In genomic region chr10:128302357-128302756, GRCm38 (mm10) we compare ENCODE assay signal across 9 mouse cellular contexts. TPM values are rescaled to one million over a fixed set of nuclear protein-coding genes. Genes with fewer than 3 reads are reported as not detected.
DNase-seq lines count a peak whose midpoint lies in the region; ATAC-seq and TF ChIP-seq lines count a peak whose summit lies in the region.
"Had no signal": no experiment of that assay in that cellular context is flagged by ENCODE, and none has a peak within 500 bp of the region (broad histone marks: within the 10 kb centered on the region; RNA-seq: fewer than 3 reads in every experiment).

No protein-coding gene starts in this region.

- H3K36me3 ChIP-seq in heart, postnatal 0 days (replicated peaks; ENCODE audit: control insufficient read depth, insufficient read depth, low read length): 0 out of 2 replicates have a peak, but pooled peaks cover 3% of the 10 kb centered on the region
- no peaks in the 10 kb centered on the region for H3K36me3 ChIP-seq in hindbrain, embryonic 14.5 days (replicated peaks; ENCODE audit: control insufficient read depth, insufficient read depth)
- no peaks in the 10 kb centered on the region for H3K36me3 ChIP-seq in midbrain, postnatal 0 days (ENCODE audit: insufficient read depth, low read length)

- peaks cover 26% of the 10 kb centered on the region for H3K4me1 ChIP-seq in heart, postnatal 0 days (ENCODE audit: control insufficient read depth, insufficient read depth)
- peaks cover 18% of the 10 kb centered on the region for H3K4me1 ChIP-seq in hindbrain, embryonic 14.5 days (replicated peaks; ENCODE audit: control insufficient read depth, insufficient read depth, low read length)
- peaks cover 11% of the 10 kb centered on the region for H3K4me1 ChIP-seq in midbrain, postnatal 0 days (ENCODE audit: insufficient read depth, low read length)

- no peaks in the 10 kb centered on the region for H3K27me3 ChIP-seq in heart, postnatal 0 days (ENCODE audit: control insufficient read depth, insufficient read depth, low read length)
- no peaks in the 10 kb centered on the region for H3K27me3 ChIP-seq in hindbrain, embryonic 14.5 days (ENCODE audit: control insufficient read depth, insufficient read depth, low read length)
- no peaks in the 10 kb centered on the region for H3K27me3 ChIP-seq in midbrain, postnatal 0 days (ENCODE audit: insufficient read depth, low read length)

- H3K27ac ChIP-seq in heart, postnatal 0 days (ENCODE audit: low read depth): peak overlapping the region; percentile 97
- H3K27ac ChIP-seq in hindbrain, embryonic 14.5 days: peak overlapping the region; percentile 98
- H3K27ac ChIP-seq in midbrain, postnatal 0 days (ENCODE audit: low read depth, low read length): peak overlapping the region; percentile 97

- H3K4me2 ChIP-seq in heart, postnatal 0 days (ENCODE audit: low read depth, low read length): peak overlapping the region; percentile 72
- H3K4me2 ChIP-seq in hindbrain, embryonic 14.5 days (replicated peaks): peak overlapping the region; percentile 68
- H3K4me2 ChIP-seq in midbrain, postnatal 0 days (ENCODE audit: low read depth, low read length, poor library complexity, severe bottlenecking): peak overlapping the region; percentile 79

- intact Hi-C loops in heart, postnatal 10 days (cut with DNase I): no loop called here

- peak overlapping the region; percentile 77 for H3K9ac ChIP-seq in heart, postnatal 0 days (replicated peaks; ENCODE audit: low read depth, low read length)
- H3K9ac ChIP-seq in hindbrain, embryonic 14.5 days: peak overlapping the region; percentile 88
- H3K9ac ChIP-seq in midbrain, postnatal 0 days (replicated peaks; ENCODE audit: low read length, poor library complexity, severe bottlenecking): peak overlapping the region; percentile 87

- DNase-seq in heart, postnatal 0 days (ENCODE audit: low spot score): no peak
- DNase-seq in heart, postnatal 10 days: no peak
- DNase-seq in NIH3T3 (ENCODE audit: low read depth): peak; percentile 37
- no peak for DNase-seq in hindbrain, embryonic 14.5 days (ENCODE audit: low spot score)
- DNase-seq in midbrain, postnatal 0 days (ENCODE audit: low spot score): no peak
- no peak for DNase-seq in frontal cortex, postnatal 14 days (ENCODE audit: low spot score in 2 of 2)
- DNase-seq in urinary bladder, postnatal 25 days (ENCODE audit: low spot score): no peak
- DNase-seq in urinary bladder, postnatal 36 days (ENCODE audit: low spot score in 2 of 2): no peak

- no peak for TF ChIP-seq CTCF in heart, postnatal 0 days (IDR thresholded peaks at IDR 0.05; ENCODE audit: low read depth)
- no peak for TF ChIP-seq CTCF in midbrain, postnatal 0 days (IDR thresholded peaks at IDR 0.05)

- ATAC-seq in heart, postnatal 0 days (ENCODE audit: insufficient read depth, low read depth): no peak
- ATAC-seq in hindbrain, embryonic 14.5 days (ENCODE audit: low FRiP score): no peak
- no peak for ATAC-seq in midbrain, postnatal 0 days (ENCODE audit: low FRiP score)

- WGBS in heart, postnatal 0 days: 20% methylated on average over 3 of the region's 3 CpGs
- WGBS in hindbrain, embryonic 14.5 days: 37% methylated on average over 3 of the region's 3 CpGs
- WGBS in midbrain, postnatal 0 days: 40% methylated on average over 3 of the region's 3 CpGs

- no peak for TF ChIP-seq EP300 in heart, postnatal 0 days (IDR thresholded peaks at IDR 0.05; ENCODE audit: low read depth)

- H3K9me3 ChIP-seq in heart, postnatal 0 days (replicated peaks; ENCODE audit: control insufficient read depth, low read length): no peaks in the 10 kb centered on the region
- no peaks in the 10 kb centered on the region for H3K9me3 ChIP-seq in hindbrain, embryonic 14.5 days (ENCODE audit: control insufficient read depth, low read length)
- no peaks in the 10 kb centered on the region for H3K9me3 ChIP-seq in midbrain, postnatal 0 days (ENCODE audit: low read length)

- peak overlapping the region; percentile 64 for H3K4me3 ChIP-seq in heart, postnatal 0 days (ENCODE audit: low read depth, low read length)
- peak overlapping the region; percentile 57 for H3K4me3 ChIP-seq in hindbrain, embryonic 14.5 days (replicated peaks; ENCODE audit: low read length)
- H3K4me3 ChIP-seq in midbrain, postnatal 0 days (ENCODE audit: low read depth, low read length): peak overlapping the region; percentile 49

RNA-seq across cellular contexts. Expression of gene Pan2, which starts 0.8 kb away (rescaled TPM):
- total RNA-seq in heart, postnatal 0 days (2014; rRNA removed; ENCODE audit: low replicate concordance): 19.6 and 24.1 TPM in 2 replicates
- polyA plus RNA-seq in heart, postnatal 0 days (2015; fragmentation: Nextera tagmentation; extraction: Ambion mirVana): 12.5 and 13.4 TPM in 2 replicates
- total RNA-seq in heart, postnatal 10 days (2021): 10 to 100 TPM; 16.5 to 17.5 TPM
- 17.7 and 19.2 TPM in 2 replicates for polyA plus RNA-seq in hindbrain, embryonic 14.5 days (2014; fragmentation: Nextera tagmentation; extraction: Ambion mirVana)
- 18.3 and 19.0 TPM in 2 replicates for total RNA-seq in midbrain, postnatal 0 days (2014; rRNA removed)
- polyA plus RNA-seq in midbrain, postnatal 0 days (2015; fragmentation: Nextera tagmentation; extraction: Ambion mirVana): 12.5 and 13.4 TPM in 2 replicates

RNA-seq across cellular contexts. Expression of gene Il23a, which starts 3.8 kb away (rescaled TPM):
- total RNA-seq in heart, postnatal 0 days (2014; rRNA removed; ENCODE audit: low replicate concordance): 6.6 and 6.8 TPM in 2 replicates
- polyA plus RNA-seq in heart, postnatal 0 days (2015; fragmentation: Nextera tagmentation; extraction: Ambion mirVana): 4.7 and 5.2 TPM in 2 replicates
- total RNA-seq in heart, postnatal 10 days (2021): under 1 TPM; 0.50 to 0.87 TPM
- 0.25 and 0.28 TPM in 2 replicates for polyA plus RNA-seq in hindbrain, embryonic 14.5 days (2014; fragmentation: Nextera tagmentation; extraction: Ambion mirVana)
- total RNA-seq in midbrain, postnatal 0 days (2014; rRNA removed): not detected in 2 replicates
- polyA plus RNA-seq in midbrain, postnatal 0 days (2015; fragmentation: Nextera tagmentation; extraction: Ambion mirVana): 0.12 TPM in 1 of 2 replicates, not detected in the other

RNA-seq across cellular contexts. Expression of gene Cnpy2, which starts 19.9 kb away (rescaled TPM):
- total RNA-seq in heart, postnatal 0 days (2014; rRNA removed; ENCODE audit: low replicate concordance): 24.7 and 49.9 TPM in 2 replicates
- polyA plus RNA-seq in heart, postnatal 0 days (2015; fragmentation: Nextera tagmentation; extraction: Ambion mirVana): 170 and 190 TPM in 2 replicates
- total RNA-seq in heart, postnatal 10 days (2021): 10 to 100 TPM; 78.3 to 95.1 TPM
- 187 and 215 TPM in 2 replicates for polyA plus RNA-seq in hindbrain, embryonic 14.5 days (2014; fragmentation: Nextera tagmentation; extraction: Ambion mirVana)
- total RNA-seq in midbrain, postnatal 0 days (2014; rRNA removed): 40.3 and 49.4 TPM in 2 replicates
- polyA plus RNA-seq in midbrain, postnatal 0 days (2015; fragmentation: Nextera tagmentation; extraction: Ambion mirVana): 164 and 176 TPM in 2 replicates

RNA-seq across cellular contexts. Expression of gene Stat2, which starts 32.0 kb away (rescaled TPM):
- total RNA-seq in heart, postnatal 0 days (2014; rRNA removed; ENCODE audit: low replicate concordance): 8.2 and 10.0 TPM in 2 replicates
- 6.0 and 6.2 TPM in 2 replicates for polyA plus RNA-seq in heart, postnatal 0 days (2015; fragmentation: Nextera tagmentation; extraction: Ambion mirVana)
- 10 to 100 TPM; 10.0 to 11.5 TPM for total RNA-seq in heart, postnatal 10 days (2021)
- 20.4 and 20.5 TPM in 2 replicates for polyA plus RNA-seq in hindbrain, embryonic 14.5 days (2014; fragmentation: Nextera tagmentation; extraction: Ambion mirVana)
- total RNA-seq in midbrain, postnatal 0 days (2014; rRNA removed): 8.7 and 9.8 TPM in 2 replicates
- polyA plus RNA-seq in midbrain, postnatal 0 days (2015; fragmentation: Nextera tagmentation; extraction: Ambion mirVana): 10.5 and 12.9 TPM in 2 replicates

RNA-seq across cellular contexts. Expression of gene Apof, which starts 33.9 kb away (rescaled TPM):
- not detected in 2 replicates for total RNA-seq in heart, postnatal 0 days (2014; rRNA removed; ENCODE audit: low replicate concordance)
- not detected in 2 replicates for polyA plus RNA-seq in heart, postnatal 0 days (2015; fragmentation: Nextera tagmentation; extraction: Ambion mirVana)
- total RNA-seq in heart, postnatal 10 days (2021): not detected
- not detected in 2 replicates for polyA plus RNA-seq in hindbrain, embryonic 14.5 days (2014; fragmentation: Nextera tagmentation; extraction: Ambion mirVana)
- 0.42 TPM in 1 of 2 replicates, not detected in the other for total RNA-seq in midbrain, postnatal 0 days (2014; rRNA removed)
- polyA plus RNA-seq in midbrain, postnatal 0 days (2015; fragmentation: Nextera tagmentation; extraction: Ambion mirVana): 0.20 and 0.83 TPM in 2 replicates
- total RNA-seq: left cerebral cortex, postnatal 36 days had no signal
